Mouse (Mus musculus): ENCODE measurements around the gene Ajap1.

DNA sequence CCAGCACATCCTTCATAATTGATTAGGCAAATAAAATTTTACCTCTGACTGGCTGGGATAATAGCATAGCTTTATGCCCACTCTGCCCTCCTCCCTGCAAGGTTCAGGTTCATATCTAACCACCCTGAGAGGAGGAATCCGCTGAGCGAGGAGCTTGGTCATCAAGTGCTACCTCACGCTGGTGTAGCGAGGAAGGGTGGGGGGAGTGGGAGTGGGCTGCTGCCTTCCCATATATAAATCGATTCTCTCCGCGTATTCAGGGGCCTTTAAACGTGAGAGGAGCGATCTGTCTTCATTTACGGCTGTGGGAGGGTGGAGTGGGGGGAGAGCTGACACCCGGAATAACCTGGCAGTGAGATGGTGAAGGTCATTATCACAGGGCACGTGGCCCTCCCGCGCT lies 47.9 kb upstream of the Ajap1 start:
- no peak for TF ChIP-seq CTCF (IDR thresholded peaks at IDR 0.05; ENCODE audit: low read depth, low read length)
- no peak for TF ChIP-seq POLR2A (IDR thresholded peaks at IDR 0.05; ENCODE audit: extremely low read depth, insufficient read depth, low read length)
